Mouse (Mus musculus): ENCODE results near the gene Zfp619. TPM values are rescaled to one million over a fixed set of nuclear protein-coding genes. Genes with fewer than 3 reads are reported as not detected.
"Not testable (repeated sequence)": the region's sequence is repeated elsewhere in the genome, so short reads cannot be mapped to it uniquely, and the experiment has no call there.

Zfp619 gene
- total RNA-seq, 4 experiments from 2014 or later: 3.6 to 4.7 (median 4.0) TPM

- DNase-seq (ENCODE audit: low spot score in 2 of 2): not testable (repeated sequence)
Measured at GRCm38 (mm10) chr7:39589044-39589443, 71.5 kb downstream of the Zfp619 start.

Other genes with a start within 250 kb of the Zfp619 start
- not detected for gene Gm5114, start 104.6 kb upstream of the Zfp619 start, total RNA-seq (2022)